Mouse (Mus musculus) MEL (cell line): ENCODE data around the gene Cdc34. TPM values are rescaled to one million over a fixed set of nuclear protein-coding genes. Genes with fewer than 3 reads are reported as not detected.

ENCODE experiments used
- DNase-seq: peaks from one replicate; pipeline ENCODE4 v3.0.0; 2011; ENCODE audit warnings: low read depth, low spot score
- H3K27ac ChIP-seq: 2 replicates; pipeline ENCODE4 v1.5.1; 2012; ENCODE audit warnings: low read depth, mild to moderate bottlenecking, control low read depth, low read length, moderate library complexity; ENCODE audit not compliant: control insufficient read depth
- H3K27me3 ChIP-seq, 2 experiments: fragments of 150-350 bp in 1 of 2; sonication (generic) in 1 of 2; 2 replicates each; pipeline ENCODE4 v1.6.1; 2012; ENCODE audit warnings: low read length in 2 of 2, mild to moderate bottlenecking in 2 of 2, improper control_type of control experiment in 1 of 2, moderate library complexity in 1 of 2; ENCODE audit not compliant: insufficient read depth in 2 of 2, control insufficient read depth in 1 of 2
- H3K36me3 ChIP-seq, 2 experiments: 2 replicates each; pipeline ENCODE4 v1.6.1; 2012 to 2014; ENCODE audit warnings: low read length in 2 of 2, improper control_type of control experiment in 1 of 2, inconsistent platforms in 1 of 2, mild to moderate bottlenecking in 1 of 2; ENCODE audit not compliant: insufficient read depth in 2 of 2, control insufficient read depth in 1 of 2
- H3K4me1 ChIP-seq, 2 experiments: fragments of 150-350 bp in 1 of 2; sonication (generic) in 1 of 2; 2 replicates each; pipeline ENCODE4 v1.6.1; 2012; ENCODE audit warnings: low read length in 2 of 2, improper control_type of control experiment in 1 of 2, mild to moderate bottlenecking in 1 of 2; ENCODE audit not compliant: insufficient read depth in 2 of 2, control insufficient read depth in 1 of 2
- H3K4me3 ChIP-seq, 2 experiments: fragments of 150-350 bp in 1 of 2; sonication (generic) in 1 of 2; 2 replicates each; pipeline ENCODE4 v1.5.1; 2012; ENCODE audit warnings: low read depth in 2 of 2, low read length in 2 of 2, mild to moderate bottlenecking in 2 of 2, moderate library complexity in 2 of 2, control low read depth in 1 of 2, improper control_type of control experiment in 1 of 2; ENCODE audit not compliant: control insufficient read depth in 1 of 2, insufficient read depth in 1 of 2
- H3K79me2 ChIP-seq: 2 replicates; pipeline ENCODE4 v1.6.1; 2012; ENCODE audit warnings: mild to moderate bottlenecking, low read length, moderate library complexity; ENCODE audit not compliant: control insufficient read depth, poor library complexity, insufficient read depth
- H3K9ac ChIP-seq: 2 replicates; pipeline ENCODE4 v1.6.1; 2012; ENCODE audit warnings: low read depth, mild to moderate bottlenecking, control low read depth, low read length, moderate library complexity; ENCODE audit not compliant: control insufficient read depth, poor library complexity, severe bottlenecking
- H3K9me3 ChIP-seq: fragments of 150-350 bp; sonication (generic); replicated peaks from 2 replicates; pipeline ENCODE4 v1.6.1; 2012; ENCODE audit warnings: mild to moderate bottlenecking, low read length, improper control_type of control experiment, moderate library complexity; ENCODE audit not compliant: insufficient read depth
- CHD1 ChIP-seq: IDR thresholded peaks from 2 replicates; pipeline ENCODE4 v1.6.1; 2012; ENCODE audit warnings: low read depth, mild to moderate bottlenecking, inconsistent platforms, low read length, improper control_type of control experiment
- E2F4 ChIP-seq: IDR thresholded peaks from 2 replicates; pipeline ENCODE4 v1.6.1; 2011; ENCODE audit warnings: low read depth, low read length, improper control_type of control experiment, borderline replicate concordance
- ELF1 ChIP-seq: IDR thresholded peaks from 2 replicates; pipeline ENCODE4 v1.6.1; 2014; ENCODE audit warnings: low read depth, mild to moderate bottlenecking, inconsistent platforms, low read length, improper control_type of control experiment, moderate library complexity
- ETS1 ChIP-seq: IDR thresholded peaks from 2 replicates; pipeline ENCODE4 v1.6.1; 2012; ENCODE audit warnings: low read depth, mild to moderate bottlenecking, inconsistent platforms, low read length, improper control_type of control experiment, moderate library complexity
- GABPA ChIP-seq: IDR thresholded peaks from 2 replicates; pipeline ENCODE4 v1.6.1; 2012; ENCODE audit warnings: low read depth, mild to moderate bottlenecking, inconsistent platforms, low read length, improper control_type of control experiment, moderate library complexity
- GATA1 ChIP-seq: IDR thresholded peaks from 2 replicates; pipeline ENCODE4 v1.6.1; 2011; ENCODE audit warnings: low read depth, low read length, improper control_type of control experiment
- HCFC1 ChIP-seq: IDR thresholded peaks from 2 replicates; pipeline ENCODE4 v1.6.1; 2012; ENCODE audit warnings: low read depth, mild to moderate bottlenecking, inconsistent platforms, low read length, improper control_type of control experiment, moderate library complexity
- KAT2A ChIP-seq: conservative IDR thresholded peaks from 2 replicates; pipeline ENCODE4 v1.6.1; 2012; ENCODE audit warnings: low read depth, low read length, improper control_type of control experiment, inconsistent platforms
- MAFK ChIP-seq: IDR thresholded peaks from 2 replicates; pipeline ENCODE4 v1.6.1; 2011; ENCODE audit warnings: low read depth, mild to moderate bottlenecking, low read length, improper control_type of control experiment, borderline replicate concordance
- MAX ChIP-seq: IDR thresholded peaks from 2 replicates; pipeline ENCODE4 v1.6.1; 2011; ENCODE audit warnings: low read length, improper control_type of control experiment
- MEF2A ChIP-seq: IDR thresholded peaks from 2 replicates; pipeline ENCODE4 v1.6.1; 2014; ENCODE audit warnings: low read depth, mild to moderate bottlenecking, inconsistent platforms, low read length, improper control_type of control experiment; ENCODE audit not compliant: poor library complexity, insufficient replicate concordance, severe bottlenecking; ENCODE audit errors: extremely low read depth
- MXI1 ChIP-seq: IDR thresholded peaks from 2 replicates; pipeline ENCODE4 v1.6.1; 2011; ENCODE audit warnings: mild to moderate bottlenecking, low read depth, low read length, improper control_type of control experiment
- NELFE ChIP-seq: IDR thresholded peaks from 2 replicates; pipeline ENCODE4 v1.6.1; 2011; ENCODE audit warnings: low read depth, low read length, improper control_type of control experiment
- NRF1 ChIP-seq: IDR thresholded peaks from 2 replicates; pipeline ENCODE4 v1.6.1; 2014; ENCODE audit warnings: low read depth, mild to moderate bottlenecking, inconsistent platforms, low read length, improper control_type of control experiment, moderate library complexity; ENCODE audit not compliant: poor library complexity, insufficient read depth, severe bottlenecking
- POLR2A ChIP-seq, 2 experiments: IDR thresholded peaks; 2 replicates each; pipeline ENCODE4 v1.6.1; 2011 to 2012; ENCODE audit warnings: low read length in 2 of 2, mild to moderate bottlenecking in 2 of 2, control low read depth in 1 of 2, improper control_type of control experiment in 1 of 2, low read depth in 1 of 2, moderate library complexity in 1 of 2; ENCODE audit not compliant: control insufficient read depth in 1 of 2, insufficient read depth in 1 of 2, poor library complexity in 1 of 2
- POLR2AphosphoS2 ChIP-seq: IDR thresholded peaks from 2 replicates; pipeline ENCODE4 v1.6.1; 2011; ENCODE audit warnings: low read length, improper control_type of control experiment
- POLR2AphosphoS5 ChIP-seq: IDR thresholded peaks from 2 replicates; pipeline ENCODE4 v1.6.1; 2012; ENCODE audit warnings: low read depth, borderline replicate concordance, mild to moderate bottlenecking, inconsistent platforms, low read length, moderate library complexity, mixed read lengths
- SIN3A ChIP-seq: IDR thresholded peaks from 2 replicates; pipeline ENCODE4 v1.6.1; 2012; ENCODE audit warnings: low read length, improper control_type of control experiment, inconsistent platforms
- SMC3 ChIP-seq: IDR thresholded peaks from 2 replicates; pipeline ENCODE4 v1.6.1; 2011; ENCODE audit warnings: low read depth, low read length, improper control_type of control experiment
- TBP ChIP-seq: IDR thresholded peaks from 2 replicates; pipeline ENCODE4 v1.8.0; 2011; ENCODE audit warnings: low read depth, low read length, improper control_type of control experiment
- USF2 ChIP-seq, 2 experiments: IDR thresholded peaks; 2 replicates each; pipeline ENCODE4 v1.6.1; 2011 to 2012; ENCODE audit warnings: improper control_type of control experiment in 2 of 2, low read length in 2 of 2, borderline replicate concordance in 1 of 2, inconsistent platforms in 1 of 2, low read depth in 1 of 2, mild to moderate bottlenecking in 1 of 2; ENCODE audit not compliant: insufficient read depth in 1 of 2
- ZC3H11A ChIP-seq: IDR thresholded peaks from 2 replicates; pipeline ENCODE4 v1.6.1; 2012; ENCODE audit warnings: low read depth, mild to moderate bottlenecking, inconsistent platforms, low read length, improper control_type of control experiment
- ZMIZ1 ChIP-seq: IDR thresholded peaks from 2 replicates; pipeline ENCODE4 v1.6.1; 2012; ENCODE audit warnings: low read depth, mild to moderate bottlenecking, inconsistent platforms, low read length, improper control_type of control experiment, moderate library complexity
- polyA plus RNA-seq, 2 experiments: library from polyadenylated mRNA; stranded (reverse) in 1 of 2; unstranded in 1 of 2; fragments of >175 nt in 1 of 2; fragments of >200 nt in 1 of 2; gene quantifications; 2 replicates each; pipeline versions ENCODE4 v1.2.1 to v1.2.4; 2012; ENCODE audit warnings: low replicate concordance in 2 of 2, low read depth in 1 of 2; ENCODE audit not compliant: insufficient read length in 2 of 2, insufficient read depth in 1 of 2, missing spikeins in 1 of 2
- total RNA-seq: library from RNA; depleted of rRNA; stranded (reverse); fragments of 300-350 nt; gene quantifications from 2 replicates; pipeline ENCODE4 v1.2.3, GENCODE M21; 2012

Gene Cdc34
- total and polyA plus RNA-seq, 3 experiments, result 318 to 422 (median 417) TPM

DNA sequence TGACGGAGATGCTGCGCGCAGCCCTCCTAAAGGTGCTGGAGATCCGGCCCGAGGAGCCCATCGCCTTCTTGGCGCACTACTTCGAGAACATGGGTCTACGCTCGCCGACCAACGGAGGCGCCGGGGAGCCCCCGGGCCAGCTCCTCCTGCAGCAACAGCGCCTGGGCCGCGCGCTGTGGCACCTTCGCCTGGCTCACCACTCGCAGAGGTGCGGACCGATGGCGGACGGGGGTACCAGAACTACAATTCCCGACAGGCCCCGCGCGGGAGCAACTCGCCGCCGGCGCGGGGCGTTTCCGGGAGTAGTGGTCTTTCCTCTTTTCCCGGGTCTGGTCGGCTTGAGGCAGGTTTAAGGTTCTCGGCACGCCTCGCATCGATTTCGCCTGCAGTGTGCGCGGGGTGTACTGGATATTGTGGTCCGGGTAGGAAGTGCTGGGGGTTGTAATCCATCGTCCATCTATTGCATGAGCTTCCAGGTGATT lies 12.4 kb upstream of the Cdc34 start:
- H3K9me3 ChIP-seq, result no peaks in the 10 kb centered on the region
- H3K27ac ChIP-seq, result peak overlapping the region; percentile 44
- H3K4me3 ChIP-seq, result peak overlapping the region; percentile 60 to 88
- peak overlapping the region; percentile 85 for H3K9ac ChIP-seq
- peaks cover 0 to 4% of the 10 kb centered on the region in 2 experiments; a peak in 1 of 4 replicates for H3K36me3 ChIP-seq
- H3K27me3 ChIP-seq, result no peaks in the 10 kb centered on the region
- DNase-seq, result peak; percentile 80
- H3K79me2 ChIP-seq, result peaks cover 11% of the 10 kb centered on the region
- H3K4me1 ChIP-seq, result peaks cover 0 to 9% of the 10 kb centered on the region in 2 experiments; a peak in 3 of 4 replicates
- TF ChIP-seq USF2 (IDR thresholded peaks at IDR 0.05; ENCODE audit: borderline replicate concordance in 1 of 2, insufficient read depth in 1 of 2, low read depth in 1 of 2, low read length in 2 of 2), result no peak
- peak; percentile 41; the same call in 1 of the 2 replicates for TF ChIP-seq NRF1
- TF ChIP-seq ZC3H11A, result no peak
- peak; percentile 87 for TF ChIP-seq ELF1
- TF ChIP-seq ETS1, result no peak
- TF ChIP-seq MAX, result 0 out of 2 replicates have a peak, but pooled peaks have one; percentile 5
- TF ChIP-seq HCFC1, result peak; percentile 85
- peak; percentile 50; the same call in 1 of the 2 replicates for TF ChIP-seq SIN3A
- peak; percentile 34; the same call in 1 of the 2 replicates for TF ChIP-seq MXI1
- TF ChIP-seq POLR2A (IDR thresholded peaks at IDR 0.05; ENCODE audit: control insufficient read depth in 1 of 2, insufficient read depth in 1 of 2, low read depth in 1 of 2, low read length in 2 of 2, poor library complexity in 1 of 2), result 0 out of 4 replicates have a peak, but pooled peaks have one; percentile 1 to 38

DNA sequence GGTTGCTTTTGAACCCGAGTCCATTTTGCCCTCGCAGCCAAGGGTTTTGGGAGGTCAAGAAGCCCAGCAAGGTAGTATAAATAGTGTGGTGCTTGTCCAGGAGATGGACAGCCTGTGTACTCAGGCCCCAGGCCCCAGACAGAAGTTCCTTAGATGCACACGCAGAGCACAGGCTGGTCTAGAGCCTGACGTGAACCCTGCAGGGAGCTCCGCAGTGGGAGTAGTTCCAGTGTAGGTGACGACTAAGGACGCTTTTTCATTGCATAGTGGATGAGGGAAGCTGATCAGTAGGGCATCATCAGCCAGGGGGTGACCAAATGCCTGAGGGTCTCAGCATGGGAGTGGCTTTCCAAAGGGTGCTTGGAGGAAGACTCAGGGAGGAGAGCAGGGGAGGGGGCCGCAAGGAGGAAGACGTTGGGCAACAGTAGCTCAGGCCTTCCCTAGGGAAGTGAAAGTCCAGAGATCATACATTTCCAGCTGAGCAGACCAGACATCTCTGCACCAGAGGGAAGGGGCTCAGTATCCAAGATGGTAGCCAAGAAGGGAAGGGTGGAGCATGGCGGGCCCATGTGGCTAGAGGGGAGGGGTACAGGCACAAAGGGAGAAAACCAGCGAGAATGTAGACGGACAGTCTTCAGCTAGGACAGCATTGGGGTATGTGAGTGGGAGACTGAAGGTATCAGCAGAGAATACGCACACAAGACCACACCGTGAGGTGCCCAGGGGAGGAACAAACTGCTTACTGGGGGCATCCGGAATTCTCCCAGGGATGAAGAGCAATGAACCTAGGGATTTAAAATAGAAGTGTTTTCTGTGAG lies 11.7 kb upstream of the Cdc34 start:
- no peak for DNase-seq

More for the DNA sequence above, 11.7 kb upstream of the Cdc34 start:
- no peak for TF ChIP-seq NRF1
- TF ChIP-seq SMC3, result no peak
- TF ChIP-seq KAT2A, result no peak
- TF ChIP-seq TBP, result no peak
- no peak for TF ChIP-seq CHD1
- no peak for TF ChIP-seq MAFK
- TF ChIP-seq GABPA, result no peak
- no peak for TF ChIP-seq POLR2A (IDR thresholded peaks at IDR 0.05; ENCODE audit: control insufficient read depth in 1 of 2, insufficient read depth in 1 of 2, low read depth in 1 of 2, low read length in 2 of 2, poor library complexity in 1 of 2)
- no peak for TF ChIP-seq ZMIZ1
- TF ChIP-seq POLR2AphosphoS5, result no peak
- TF ChIP-seq NELFE, result no peak
- TF ChIP-seq POLR2AphosphoS2, result no peak
- no peak for TF ChIP-seq E2F4
- TF ChIP-seq MEF2A, result no peak
- no peak for TF ChIP-seq GATA1
- Histone ChIP-seq H3K9me3 (no peaks in the 10 kb centered on the region), H3K27me3 (no peaks in the 10 kb centered on the region), H3K27ac (no peak overlapping the region), H3K36me3 (peaks cover 0 to 4% of the 10 kb centered on the region in 2 experiments; a peak in 1 of 4 replicates), H3K4me1 (peaks cover 0 to 9% of the 10 kb centered on the region in 2 experiments; a peak in 3 of 4 replicates), H3K79me2 (peaks cover 11% of the 10 kb centered on the region), H3K9ac (peak overlapping the region; percentile 85), H3K4me3 (peak overlapping the region; percentile 60 to 88)
